Comparison of ENCODE assay signal across 8 mouse cellular contexts in the genomic region with DNA sequence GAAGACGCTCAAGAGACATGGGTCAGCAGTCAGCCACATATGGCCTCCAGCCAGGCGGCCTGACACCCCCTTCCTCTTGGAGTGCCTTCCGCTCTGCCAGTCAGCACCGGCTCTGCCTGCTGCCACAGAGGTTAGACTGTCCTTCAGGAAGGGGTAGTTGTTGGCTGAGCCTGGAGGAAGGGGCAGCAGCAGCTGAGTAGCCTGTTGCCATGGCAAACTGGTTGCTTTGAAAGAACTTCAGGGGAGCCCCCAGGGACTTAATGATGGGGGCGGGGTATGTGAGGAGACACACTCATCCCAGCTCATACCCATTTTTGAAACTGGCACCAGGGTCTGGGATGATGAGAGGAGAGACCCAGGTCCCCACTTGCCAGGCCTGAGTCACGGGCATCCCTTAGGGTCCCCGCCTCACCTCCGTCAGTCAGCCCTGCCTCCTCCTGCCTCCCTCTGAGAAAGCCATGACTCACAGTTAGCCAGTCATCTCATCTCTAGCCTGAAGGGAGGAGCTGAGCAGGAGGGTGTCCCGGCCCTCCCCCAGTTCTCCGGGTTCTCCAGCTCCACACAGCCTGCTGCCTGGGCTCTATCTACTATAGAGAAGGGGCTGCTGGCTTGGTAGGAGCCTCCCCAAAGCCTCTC. TPM values are rescaled to one million over a fixed set of nuclear protein-coding genes. Genes with fewer than 3 reads are reported as not detected.
DNase-seq lines count a peak whose midpoint lies in the region; ATAC-seq and TF ChIP-seq lines count a peak whose summit lies in the region.

No protein-coding gene starts in this region.

- H3K9ac ChIP-seq in heart, adult 2 months (ENCODE audit: low read depth, low read length): peak overlapping the region; percentile 69
- peak overlapping the region; percentile 95 for H3K9ac ChIP-seq in liver, embryonic 13.5 days

- no peaks in the 10 kb centered on the region for H3K79me2 ChIP-seq in heart, adult 2 months (replicated peaks; ENCODE audit: control insufficient read depth, insufficient read depth, low read length)

- no peaks in the 10 kb centered on the region for H3K36me3 ChIP-seq in heart, adult 2 months (ENCODE audit: control insufficient read depth, insufficient read depth, low read length)
- H3K36me3 ChIP-seq in liver, embryonic 13.5 days: peaks cover 19% of the 10 kb centered on the region; the same call in 1 of the 2 replicates

- H3K9me3 ChIP-seq in liver, embryonic 13.5 days (replicated peaks): no peaks in the 10 kb centered on the region

- peaks cover 7% of the 10 kb centered on the region for H3K4me1 ChIP-seq in heart, adult 2 months (ENCODE audit: control insufficient read depth, insufficient read depth, low read length)
- peaks cover 96% of the 10 kb centered on the region for H3K4me1 ChIP-seq in liver, embryonic 13.5 days (replicated peaks)
- H3K4me1 ChIP-seq in olfactory bulb, adult 2 months (ENCODE audit: control insufficient read depth, insufficient read depth, low read length): peaks cover 73% of the 10 kb centered on the region

- 0 out of 2 replicates have a peak, but pooled peaks have one; percentile 28 for TF ChIP-seq EP300 in heart, adult 2 months (IDR thresholded peaks at IDR 0.05; ENCODE audit: insufficient read depth, low read depth, low read length)

- intact Hi-C loops in heart, adult 2 months (cut with DNase I): loop anchor here (2.0 kb wide), 1 partner anchor 17 kb away; no protein-coding TSS in a partner anchor

- peak overlapping the region; percentile 57 for H3K4me3 ChIP-seq in heart, adult 2 months
- H3K4me3 ChIP-seq in liver, embryonic 13.5 days (replicated peaks): peak overlapping the region; percentile 82
- H3K4me3 ChIP-seq in olfactory bulb, adult 2 months (ENCODE audit: insufficient read depth, low read depth, low read length): peak overlapping the region; percentile 38

- no peak for TF ChIP-seq CTCF in heart, adult 2 months (IDR thresholded peaks at IDR 0.05)
- no peak for TF ChIP-seq CTCF in olfactory bulb, adult 2 months (IDR thresholded peaks at IDR 0.05; ENCODE audit: insufficient read depth, low read depth, low read length)

- ATAC-seq in liver, embryonic 13.5 days (ENCODE audit: low read depth): peak; percentile 88

- no peaks in the 10 kb centered on the region for H3K27me3 ChIP-seq in heart, adult 2 months (ENCODE audit: control insufficient read depth, insufficient read depth, low read length)
- H3K27me3 ChIP-seq in liver, embryonic 13.5 days: no peaks in the 10 kb centered on the region

- TF ChIP-seq POLR2A in heart, adult 2 months (IDR thresholded peaks at IDR 0.05; ENCODE audit: insufficient read depth, low read depth, low read length): peak; percentile 92
- no peak for TF ChIP-seq POLR2A in olfactory bulb, adult 2 months (IDR thresholded peaks at IDR 0.05; ENCODE audit: insufficient read depth, low read depth, low read length)

- DNase-seq in ovary, adult 18-20 months (ENCODE audit: low spot score): peak; percentile 74
- DNase-seq in ovary, postnatal 10 days (ENCODE audit: low spot score): no peak
- DNase-seq in cerebellum, postnatal 10 days: peak; percentile 74 to 81
- peak; percentile 74 to 77 for DNase-seq in heart, adult 2 months
- peak; percentile 88 for DNase-seq in kidney, adult 18-20 months
- peak; percentile 85 for DNase-seq in liver, embryonic 13.5 days
- no peak for DNase-seq in yolk sac, embryonic 10.5 days (ENCODE audit: low spot score)

- H3K4me2 ChIP-seq in liver, embryonic 13.5 days: peak overlapping the region; percentile 95

- H3K27ac ChIP-seq in heart, adult 2 months: peak overlapping the region; percentile 93
- H3K27ac ChIP-seq in liver, embryonic 13.5 days: peak overlapping the region; percentile 98
- peak overlapping the region; percentile 83 for H3K27ac ChIP-seq in olfactory bulb, adult 2 months (ENCODE audit: insufficient read depth, low read depth, low read length)

- WGBS in heart, adult 2 months: 13% methylated on average over 10 of the region's 10 CpGs
- WGBS in liver, embryonic 13.5 days (ENCODE audit: insufficient replicate concordance): 16% methylated on average over 10 of the region's 10 CpGs
- 10% methylated on average over 10 of the region's 10 CpGs for WGBS in olfactory bulb, adult 2 months

RNA-seq across cellular contexts. Expression of a gene that starts 9.4 kb away (rescaled TPM):
- total RNA-seq in heart, adult 2 months (2021): 10 to 100 TPM; 52.1 to 67.8 TPM
- 96.1 and 107 TPM in 2 replicates for polyA plus RNA-seq in heart, adult 2 months (2012; rRNA removed)
- polyA plus RNA-seq in liver, embryonic 13.5 days (2015; fragmentation: Nextera tagmentation; extraction: Ambion mirVana): 42.7 and 55.6 TPM in 2 replicates
- polyA plus RNA-seq in olfactory bulb, adult 2 months (2012; ENCODE audit: insufficient read depth, insufficient read length, low replicate concordance, missing spikeins): not detected in 2 replicates

RNA-seq across cellular contexts. Expression of a gene that starts 33.5 kb away (rescaled TPM):
- 1 to 10 TPM; 1.3 to 2.5 TPM for total RNA-seq in heart, adult 2 months (2021)
- 4.3 and 4.9 TPM in 2 replicates for polyA plus RNA-seq in heart, adult 2 months (2012; rRNA removed)
- 5.5 and 6.0 TPM in 2 replicates for polyA plus RNA-seq in liver, embryonic 13.5 days (2015; fragmentation: Nextera tagmentation; extraction: Ambion mirVana)
- polyA plus RNA-seq in olfactory bulb, adult 2 months (2012; ENCODE audit: insufficient read depth, insufficient read length, low replicate concordance, missing spikeins): not detected in 2 replicates

Comparison
In these comparisons a context has a peak if more than half of its experiments do, and no peak if none do; other contexts are left out.
1. DNase-seq: peak in ovary, adult 18-20 months (single experiment), cerebellum, postnatal 10 days (2 of 2), heart, adult 2 months (2 of 2), kidney, adult 18-20 months (single experiment) and liver, embryonic 13.5 days (single experiment); none in ovary, postnatal 10 days (single experiment) and yolk sac, embryonic 10.5 days (single experiment).
2. Peak in every context shown above with its lines, with median percentiles within 50 percentile points of each other: H3K27ac ChIP-seq and H3K4me3 ChIP-seq.